Mouse (Mus musculus): ENCODE measurements around the gene Zfp36. TPM values are rescaled to one million over a fixed set of nuclear protein-coding genes. Genes with fewer than 3 reads are reported as not detected.

Zfp36 gene
- polyA plus RNA-seq (2015; fragmentation: Nextera tagmentation; extraction: Ambion mirVana) = 14.2 and 15.8 TPM in 2 replicates

DNA sequence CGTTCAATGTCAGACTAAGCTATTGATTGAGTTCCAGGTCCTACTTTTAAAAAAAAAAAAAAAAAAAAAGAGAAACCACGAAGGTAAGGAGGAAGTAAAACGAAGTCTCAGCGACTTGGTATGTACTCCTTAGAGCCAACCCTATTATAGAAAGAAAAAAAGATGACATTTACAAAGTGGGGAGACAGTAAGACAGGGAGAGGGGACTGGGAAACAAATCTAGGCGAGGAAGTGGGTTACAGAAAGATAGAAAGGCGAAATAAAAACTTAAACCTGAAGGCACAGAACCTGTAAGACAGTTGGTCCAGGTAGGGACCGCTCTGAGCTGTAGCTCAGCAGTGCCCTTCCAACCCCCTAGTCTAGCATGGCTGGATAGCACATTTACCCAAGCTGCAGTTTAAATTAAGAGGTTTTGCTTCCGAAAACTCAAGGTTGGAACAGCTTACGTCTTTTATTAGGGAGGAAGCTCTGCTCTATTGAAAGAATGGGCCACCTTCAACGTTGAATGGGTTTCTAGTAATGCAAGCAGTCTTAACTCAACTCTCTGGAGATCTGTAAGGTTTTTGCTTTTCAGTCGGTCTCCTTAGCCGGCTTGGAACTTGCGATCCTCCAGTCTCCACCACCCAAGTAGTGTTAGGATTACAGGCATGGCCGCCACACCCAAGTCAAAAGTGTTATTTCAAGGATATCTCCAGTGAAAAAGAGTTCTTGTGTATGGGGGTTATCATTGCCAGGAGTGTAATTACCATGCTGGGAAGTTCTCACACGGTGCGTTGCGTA, at the start of gene Zfp36:
TSS of gene Zfp36 (minus strand) at position 17 of the 780 bp plus-strand sequence.

DNA sequence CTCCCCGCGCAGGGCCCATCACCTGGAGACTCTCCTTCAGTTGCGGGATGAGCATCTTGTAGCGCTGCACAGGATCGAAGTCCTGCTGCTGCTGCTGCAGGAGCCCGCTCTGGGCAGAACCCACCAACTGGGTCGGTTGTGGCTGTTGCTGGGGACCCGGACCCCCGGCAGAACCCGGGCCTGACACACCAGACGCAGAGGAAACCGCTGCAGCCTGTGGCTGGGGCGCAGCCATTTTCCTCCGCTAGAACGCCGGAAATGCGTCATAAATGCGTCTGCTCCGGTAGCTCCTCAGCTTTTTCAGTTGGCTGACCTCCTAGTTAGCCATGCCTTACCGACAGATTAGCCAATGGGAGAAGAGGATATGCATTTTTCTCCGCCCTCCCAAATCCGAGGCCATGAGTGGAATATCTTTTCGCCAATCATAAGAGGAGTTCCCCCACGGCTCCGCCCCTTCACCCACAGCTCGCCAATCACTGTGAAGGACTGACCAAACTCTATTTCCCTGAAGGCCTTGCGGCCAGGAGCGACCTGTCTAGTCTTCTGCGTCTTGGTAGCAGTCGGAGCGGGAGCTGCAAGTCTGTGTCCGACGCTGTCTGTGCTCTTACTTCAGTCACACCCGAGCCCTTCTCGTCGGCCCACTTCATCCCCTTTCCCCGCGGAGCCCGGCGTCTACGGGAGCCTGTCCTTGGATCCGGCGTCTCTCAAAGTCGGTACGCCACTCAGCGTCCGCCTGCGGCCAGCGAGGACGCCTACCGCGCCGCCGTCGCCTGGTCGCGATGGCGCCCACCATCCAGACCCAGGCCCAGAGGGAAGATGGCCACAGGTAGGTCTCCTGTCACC, 12.6 kb upstream of the Zfp36 start, which contains the start of the genes Med29 and Paf1:
TSS of gene Med29 (minus strand) at position 280 of the 843 bp plus-strand sequence.
TSS of gene Paf1 (plus strand) at position 523 of the 843 bp plus-strand sequence.

DNA sequence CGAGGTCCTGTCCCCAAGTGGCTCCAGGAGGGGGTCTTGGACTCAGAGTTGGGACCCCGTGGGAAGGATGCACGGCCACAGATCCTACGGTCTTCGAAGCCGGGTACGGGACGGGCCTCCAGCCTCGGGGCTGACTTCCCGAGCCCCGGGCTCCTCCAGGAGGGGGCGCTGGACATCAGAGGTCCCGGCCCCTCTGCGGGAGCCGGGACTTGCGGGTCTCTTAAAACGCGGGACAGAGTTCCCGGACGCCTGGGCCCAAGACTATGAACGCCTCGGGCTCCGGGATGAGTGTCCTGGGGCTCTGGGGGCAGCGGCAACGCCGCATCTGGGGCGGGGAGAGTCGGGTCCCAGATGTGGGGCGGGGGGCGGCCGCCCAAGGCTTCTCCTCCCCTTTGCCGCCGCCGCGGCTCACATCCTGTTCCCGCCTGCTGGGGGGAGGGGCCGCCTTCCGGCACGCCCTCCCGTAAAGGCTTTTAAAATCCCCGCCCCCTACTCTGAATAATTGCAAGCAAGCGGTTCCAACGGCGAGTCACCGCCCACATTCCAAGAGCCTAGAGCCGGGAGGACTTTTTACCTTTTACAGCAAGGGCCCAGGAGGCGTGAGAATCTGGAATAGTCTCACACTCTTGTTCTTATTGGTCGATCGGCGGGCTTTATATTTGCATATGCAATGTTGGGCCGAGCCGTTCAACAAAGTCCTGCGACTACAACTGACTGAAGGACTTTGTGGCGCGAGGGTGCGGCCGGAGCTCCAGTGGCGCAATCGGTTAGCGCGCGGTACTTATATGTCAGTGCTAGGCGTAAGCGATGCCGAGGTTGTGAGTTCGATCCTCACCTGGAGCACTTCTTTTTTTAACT, 7.6 kb downstream of the Zfp36 start, which contains the start of gene Plekhg2:
TSS of gene Plekhg2 (minus strand) at position 349 of the 858 bp plus-strand sequence.

DNA sequence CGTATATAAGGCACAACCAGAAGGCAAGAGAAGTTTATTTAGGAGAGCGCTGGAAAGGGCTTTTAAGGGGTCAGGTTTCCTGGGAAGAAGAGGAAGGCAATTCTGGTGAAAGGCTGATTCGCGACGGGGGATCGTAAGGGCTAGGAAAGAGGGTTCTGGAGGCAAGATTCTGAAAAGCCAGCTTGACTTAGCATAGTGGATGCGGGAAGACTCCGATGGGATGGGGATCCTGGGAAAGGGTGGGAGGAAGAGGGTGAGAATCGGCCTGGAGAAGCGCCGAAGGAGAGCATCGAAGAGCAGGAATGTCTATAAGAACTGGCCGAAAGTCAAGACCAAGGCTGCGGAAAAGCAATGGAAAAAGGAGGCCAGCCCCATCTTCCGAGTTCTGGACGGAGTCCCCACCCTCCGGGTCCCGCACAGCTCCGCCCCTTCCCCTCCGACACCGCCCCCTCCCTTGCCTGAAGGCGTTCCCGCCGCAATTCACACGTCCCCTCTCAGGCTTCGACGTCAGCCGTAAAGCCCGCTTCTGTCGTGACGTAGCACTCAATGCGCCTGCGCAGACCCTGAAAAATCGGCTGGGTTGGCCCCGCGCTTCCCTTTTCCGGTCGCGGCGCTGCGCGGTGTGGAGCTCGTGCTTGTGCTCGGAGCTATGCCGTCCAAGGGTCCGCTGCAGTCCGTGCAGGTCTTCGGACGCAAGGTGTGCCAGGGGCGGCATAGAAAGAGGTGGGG, 29.7 kb downstream of the Zfp36 start, which contains the start of gene Rps16:
TSS of gene Rps16 (plus strand) at position 498 of the 729 bp plus-strand sequence.

DNA sequence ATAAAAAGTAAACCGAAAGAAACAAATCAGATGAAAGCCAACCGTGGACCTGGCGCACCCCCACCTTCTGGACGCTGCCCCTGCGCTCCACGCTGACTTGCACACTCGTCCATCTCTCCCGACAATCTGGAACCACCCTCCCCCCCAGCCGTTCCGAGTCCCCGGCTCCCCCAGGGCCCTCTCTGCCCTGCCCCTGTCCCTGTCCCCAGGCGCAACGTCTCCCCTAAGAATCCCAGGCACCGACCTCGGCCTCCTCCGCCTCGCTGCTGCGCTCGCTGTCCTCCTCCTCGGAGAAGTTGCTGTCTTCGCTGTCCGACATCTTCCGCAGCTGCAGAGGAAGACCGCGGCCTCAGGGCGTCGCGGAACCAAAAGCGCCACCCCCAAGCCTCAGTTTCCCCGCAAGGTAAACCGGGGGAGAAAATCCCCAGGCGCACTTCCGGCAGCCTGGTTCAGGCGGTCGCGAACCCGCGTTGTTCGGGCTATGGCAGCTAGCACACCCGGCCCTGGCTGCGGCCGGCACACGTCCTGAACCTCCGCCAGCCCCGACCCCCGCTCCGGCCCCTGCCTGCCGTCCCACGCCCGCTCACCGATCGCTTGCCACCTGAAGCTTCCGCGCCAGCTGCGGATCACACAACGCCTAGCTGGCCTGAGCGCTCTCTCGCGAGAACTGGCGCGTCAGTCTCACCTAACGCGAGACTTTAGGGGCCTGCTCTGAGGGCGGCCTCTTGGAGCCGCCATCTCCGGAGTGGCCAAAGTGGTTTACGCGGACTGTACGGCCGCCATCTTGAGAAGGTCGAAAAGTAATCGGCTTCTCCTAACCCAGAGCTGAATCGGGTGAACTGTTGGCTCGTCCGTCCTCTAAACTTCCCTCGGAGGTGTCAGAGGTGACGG, 41.7 kb downstream of the Zfp36 start, which contains the start of gene Supt5:
TSS of gene Supt5 (minus strand) at position 639 of the 891 bp plus-strand sequence.

Other genes starting within 250 kb of the Zfp36 start
- gene Fbl, start 210.5 kb downstream of the Zfp36 start, polyA plus RNA-seq (2015; fragmentation: Nextera tagmentation; extraction: Ambion mirVana) = 115 and 124 TPM in 2 replicates
- 4.2 and 4.5 TPM in 2 replicates for gene Dyrk1b, start 200.8 kb downstream of the Zfp36 start, polyA plus RNA-seq (2015; fragmentation: Nextera tagmentation; extraction: Ambion mirVana)
- gene Eid2, start 112.4 kb downstream of the Zfp36 start, polyA plus RNA-seq (2015; fragmentation: Nextera tagmentation; extraction: Ambion mirVana) = 1.2 and 1.5 TPM in 2 replicates
- gene Eid2b, start 102.5 kb downstream of the Zfp36 start, polyA plus RNA-seq (2015; fragmentation: Nextera tagmentation; extraction: Ambion mirVana) = 4.4 and 5.9 TPM in 2 replicates
- 0.15 TPM in 1 of 2 replicates, not detected in the other for gene Selenov, start 89.1 kb downstream of the Zfp36 start, polyA plus RNA-seq (2015; fragmentation: Nextera tagmentation; extraction: Ambion mirVana)
- not detected in 2 replicates for gene Dll3, start 78.0 kb downstream of the Zfp36 start, polyA plus RNA-seq (2015; fragmentation: Nextera tagmentation; extraction: Ambion mirVana)
- gene Timm50, start 68.2 kb downstream of the Zfp36 start, polyA plus RNA-seq (2015; fragmentation: Nextera tagmentation; extraction: Ambion mirVana) = 85.5 and 94.2 TPM in 2 replicates
- 30.5 and 35.4 TPM in 2 replicates for gene Supt5, start 41.5 kb downstream of the Zfp36 start, polyA plus RNA-seq (2015; fragmentation: Nextera tagmentation; extraction: Ambion mirVana)
- 1,177 and 1,190 TPM in 2 replicates for gene Rps16, start 29.6 kb downstream of the Zfp36 start, polyA plus RNA-seq (2015; fragmentation: Nextera tagmentation; extraction: Ambion mirVana)
- gene Plekhg2, start 7.7 kb downstream of the Zfp36 start, polyA plus RNA-seq (2015; fragmentation: Nextera tagmentation; extraction: Ambion mirVana) = 18.9 and 22.0 TPM in 2 replicates
- 21.9 and 23.0 TPM in 2 replicates for gene Med29, start 12.5 kb upstream of the Zfp36 start, polyA plus RNA-seq (2015; fragmentation: Nextera tagmentation; extraction: Ambion mirVana)
- gene Paf1, start 12.7 kb upstream of the Zfp36 start, polyA plus RNA-seq (2015; fragmentation: Nextera tagmentation; extraction: Ambion mirVana) = 31.6 and 33.8 TPM in 2 replicates
- gene Gmfg, start 57.2 kb upstream of the Zfp36 start, polyA plus RNA-seq (2015; fragmentation: Nextera tagmentation; extraction: Ambion mirVana) = 149 and 179 TPM in 2 replicates
- 0.42 and 0.49 TPM in 2 replicates for gene Lrfn1, start 71.7 kb upstream of the Zfp36 start, polyA plus RNA-seq (2015; fragmentation: Nextera tagmentation; extraction: Ambion mirVana)
- not detected in 2 replicates for gene Ifnl2, start 130.2 kb upstream of the Zfp36 start, polyA plus RNA-seq (2015; fragmentation: Nextera tagmentation; extraction: Ambion mirVana)
- gene Ifnl3, start 142.6 kb upstream of the Zfp36 start, polyA plus RNA-seq (2015; fragmentation: Nextera tagmentation; extraction: Ambion mirVana) = not detected in 2 replicates
- gene Sycn, start 160.6 kb upstream of the Zfp36 start, polyA plus RNA-seq (2015; fragmentation: Nextera tagmentation; extraction: Ambion mirVana) = 25.7 and 72.8 TPM in 2 replicates
- not detected in 2 replicates for gene Nccrp1, start 167.0 kb upstream of the Zfp36 start, polyA plus RNA-seq (2015; fragmentation: Nextera tagmentation; extraction: Ambion mirVana)
- gene Samd4b, start 217.9 kb upstream of the Zfp36 start, polyA plus RNA-seq (2015; fragmentation: Nextera tagmentation; extraction: Ambion mirVana) = 6.6 and 8.0 TPM in 2 replicates
- gene Pak4, start 217.9 kb upstream of the Zfp36 start, polyA plus RNA-seq (2015; fragmentation: Nextera tagmentation; extraction: Ambion mirVana) = 8.8 and 9.8 TPM in 2 replicates

All from spleen, postnatal 0 days (tissue).